Mouse (Mus musculus): Measurements from ENCODE around the gene Jsrp1. TPM values are rescaled to one million over a fixed set of nuclear protein-coding genes. Genes with fewer than 3 reads are reported as not detected.
A peak's percentile ranks its signal among the peaks of the same experiment; 100 is the strongest.
"Not testable (repeated sequence)": the region's sequence is repeated elsewhere in the genome, so short reads cannot be mapped to it uniquely, and the experiment has no call there.

Jsrp1 gene
- polyA plus RNA-seq, 1 experiment from 2014 or later = 0.70 TPM

GRCm38 (mm10) chr10:80837827-80838226, 24.5 kb upstream of the Jsrp1 start:
- ATAC-seq = no peak
- H3K27ac ChIP-seq (ENCODE audit: low read length) = no peak overlapping the region
- H3K4me2 ChIP-seq (ENCODE audit: low read depth, low read length) = no peak overlapping the region
- H3K4me3 ChIP-seq (ENCODE audit: low read length) = no peak overlapping the region
- H3K9ac ChIP-seq (ENCODE audit: low read depth, low read length) = no peak overlapping the region
- H3K36me3 ChIP-seq (ENCODE audit: control insufficient read depth, insufficient read depth, low read length) = no peaks in the 10 kb centered on the region
- WGBS = 26% methylated on average over 2 of the region's 2 CpGs
- H3K27me3 ChIP-seq (replicated peaks; ENCODE audit: control insufficient read depth, insufficient read depth, low read length) = peaks cover 47% of the 10 kb centered on the region
- no peaks in the 10 kb centered on the region for H3K4me1 ChIP-seq (ENCODE audit: control insufficient read depth, insufficient read depth, low read length)
- no peaks in the 10 kb centered on the region for H3K9me3 ChIP-seq (ENCODE audit: control insufficient read depth, low read length)

GRCm38 (mm10) chr10:80836949-80837379, 23.7 kb upstream of the Jsrp1 start:
- Histone ChIP-seq H3K4me3 (ENCODE audit: low read length) (no peak overlapping the region), H3K36me3 (ENCODE audit: control insufficient read depth, insufficient read depth, low read length) (no peaks in the 10 kb centered on the region), H3K9me3 (ENCODE audit: control insufficient read depth, low read length) (no peaks in the 10 kb centered on the region), H3K4me1 (ENCODE audit: control insufficient read depth, insufficient read depth, low read length) (no peaks in the 10 kb centered on the region), H3K9ac (ENCODE audit: low read depth, low read length) (no peak overlapping the region), H3K27me3 (replicated peaks; ENCODE audit: control insufficient read depth, insufficient read depth, low read length) (peaks cover 39% of the 10 kb centered on the region), H3K4me2 (ENCODE audit: low read depth, low read length) (no peak overlapping the region), H3K27ac (ENCODE audit: low read length) (no peak overlapping the region)
- 46% methylated on average over 7 of the region's 7 CpGs for WGBS
- ATAC-seq = no peak

GRCm38 (mm10) chr10:80835617-80836016, 22.3 kb upstream of the Jsrp1 start:
- 47% methylated on average over 30 of the region's 30 CpGs for WGBS
- H3K4me1 ChIP-seq (ENCODE audit: control insufficient read depth, insufficient read depth, low read length) = peaks cover 5% of the 10 kb centered on the region
- no peak for ATAC-seq
- H3K27me3 ChIP-seq (replicated peaks; ENCODE audit: control insufficient read depth, insufficient read depth, low read length) = peaks cover 35% of the 10 kb centered on the region
- H3K36me3 ChIP-seq (ENCODE audit: control insufficient read depth, insufficient read depth, low read length) = no peaks in the 10 kb centered on the region
- no peaks in the 10 kb centered on the region for H3K9me3 ChIP-seq (ENCODE audit: control insufficient read depth, low read length)
- no peak overlapping the region for H3K27ac ChIP-seq (ENCODE audit: low read length)
- no peak overlapping the region for H3K4me3 ChIP-seq (ENCODE audit: low read length)
- no peak overlapping the region for H3K4me2 ChIP-seq (ENCODE audit: low read depth, low read length)
- H3K9ac ChIP-seq (ENCODE audit: low read depth, low read length) = no peak overlapping the region

DNA sequence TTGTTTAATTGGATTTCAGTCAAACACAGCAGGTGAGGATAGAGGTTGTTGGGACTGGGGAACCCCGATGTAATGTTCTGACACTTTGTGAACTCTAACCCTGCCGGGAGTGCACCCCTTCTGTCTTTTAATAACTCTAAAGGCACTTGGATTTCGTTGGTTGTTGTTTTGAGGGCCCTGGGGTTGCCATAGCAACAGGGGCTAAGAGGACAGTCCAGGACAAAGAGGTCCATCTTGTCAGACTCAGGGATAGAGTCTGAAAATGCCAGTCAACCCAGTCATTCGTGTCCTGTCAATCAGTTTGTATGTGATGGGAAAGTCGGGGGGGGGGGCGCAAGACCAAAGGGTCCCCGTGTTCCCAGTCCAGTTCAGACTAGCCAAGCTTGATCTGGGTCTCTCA, 19.5 kb upstream of the Jsrp1 start:
- H3K4me2 ChIP-seq (ENCODE audit: low read depth, low read length) = no peak overlapping the region

GRCm38 (mm10) chr10:80831136-80831535, 17.8 kb upstream of the Jsrp1 start:
- H3K4me2 ChIP-seq (ENCODE audit: low read depth, low read length) = peak overlapping the region; percentile 23; the same call in 1 of the 2 replicates
- no peak overlapping the region for H3K4me3 ChIP-seq (ENCODE audit: low read length)
- H3K27ac ChIP-seq (ENCODE audit: low read length) = peak overlapping the region; percentile 27
- peak; percentile 8 for ATAC-seq
- H3K9ac ChIP-seq (ENCODE audit: low read depth, low read length) = no peak overlapping the region
- H3K36me3 ChIP-seq (ENCODE audit: control insufficient read depth, insufficient read depth, low read length) = peaks cover 4% of the 10 kb centered on the region; the same call in 1 of the 2 replicates
- H3K27me3 ChIP-seq (replicated peaks; ENCODE audit: control insufficient read depth, insufficient read depth, low read length) = peaks cover 28% of the 10 kb centered on the region
- no peaks in the 10 kb centered on the region for H3K9me3 ChIP-seq (ENCODE audit: control insufficient read depth, low read length)
- WGBS = 3% methylated on average over 9 of the region's 9 CpGs
- peaks cover 26% of the 10 kb centered on the region for H3K4me1 ChIP-seq (ENCODE audit: control insufficient read depth, insufficient read depth, low read length)

More for the DNA sequence above, 19.5 kb upstream of the Jsrp1 start:
- 77% methylated on average over 7 of the region's 7 CpGs for WGBS
- ATAC-seq = no peak
- Histone ChIP-seq H3K27me3 (replicated peaks; ENCODE audit: control insufficient read depth, insufficient read depth, low read length) (peaks cover 35% of the 10 kb centered on the region), H3K4me3 (ENCODE audit: low read length) (no peak overlapping the region), H3K36me3 (ENCODE audit: control insufficient read depth, insufficient read depth, low read length) (peaks cover 4% of the 10 kb centered on the region; the same call in 1 of the 2 replicates), H3K9me3 (ENCODE audit: control insufficient read depth, low read length) (no peaks in the 10 kb centered on the region), H3K4me1 (ENCODE audit: control insufficient read depth, insufficient read depth, low read length) (peaks cover 24% of the 10 kb centered on the region), H3K27ac (ENCODE audit: low read length) (no peak overlapping the region), H3K9ac (ENCODE audit: low read depth, low read length) (no peak overlapping the region)

- Histone ChIP-seq H3K4me3 (ENCODE audit: low read length) (no peak overlapping the region), H3K4me2 (ENCODE audit: low read depth, low read length) (no peak overlapping the region), H3K27me3 (replicated peaks; ENCODE audit: control insufficient read depth, insufficient read depth, low read length) (peaks cover 13% of the 10 kb centered on the region), H3K9me3 (ENCODE audit: control insufficient read depth, low read length) (no peaks in the 10 kb centered on the region), H3K4me1 (ENCODE audit: control insufficient read depth, insufficient read depth, low read length) (peaks cover 26% of the 10 kb centered on the region), H3K36me3 (ENCODE audit: control insufficient read depth, insufficient read depth, low read length) (peaks cover 4% of the 10 kb centered on the region; the same call in 1 of the 2 replicates), H3K27ac (ENCODE audit: low read length) (no peak overlapping the region), H3K9ac (ENCODE audit: low read depth, low read length) (no peak overlapping the region)
- 64% methylated on average over 1 of the region's 1 CpGs for WGBS
- no peak for ATAC-seq
Observed at GRCm38 (mm10) chr10:80829359-80830278, 16.3 kb upstream of the Jsrp1 start.

GRCm38 (mm10) chr10:80828587-80828986, 15.3 kb upstream of the Jsrp1 start:
- Histone ChIP-seq H3K4me1 (ENCODE audit: control insufficient read depth, insufficient read depth, low read length) (peaks cover 26% of the 10 kb centered on the region), H3K4me2 (ENCODE audit: low read depth, low read length) (peak overlapping the region; percentile 93; the same call in 1 of the 2 replicates)
- not testable (repeated sequence) for ATAC-seq; H3K36me3 ChIP-seq (ENCODE audit: control insufficient read depth, insufficient read depth, low read length); H3K27ac ChIP-seq (ENCODE audit: low read length); H3K27me3 ChIP-seq (replicated peaks; ENCODE audit: control insufficient read depth, insufficient read depth, low read length); H3K9ac ChIP-seq (ENCODE audit: low read depth, low read length); H3K9me3 ChIP-seq (ENCODE audit: control insufficient read depth, low read length); H3K4me3 ChIP-seq (ENCODE audit: low read length)
- 83% methylated on average over 9 of the region's 9 CpGs for WGBS

- 66% methylated on average over 10 of the region's 10 CpGs for WGBS
- no peak for ATAC-seq
- peaks cover 26% of the 10 kb centered on the region for H3K4me1 ChIP-seq (ENCODE audit: control insufficient read depth, insufficient read depth, low read length)
Observed at GRCm38 (mm10) chr10:80827870-80828420, 14.6 kb upstream of the Jsrp1 start.

GRCm38 (mm10) chr10:80827063-80827869, 14.0 kb upstream of the Jsrp1 start:
- WGBS = 6% methylated on average over 28 of the region's 29 CpGs
- Histone ChIP-seq H3K4me3 (ENCODE audit: low read length) (peak overlapping the region; percentile 73), H3K27me3 (replicated peaks; ENCODE audit: control insufficient read depth, insufficient read depth, low read length) (no peaks in the 10 kb centered on the region), H3K4me2 (ENCODE audit: low read depth, low read length) (peak overlapping the region; percentile 93), H3K4me1 (ENCODE audit: control insufficient read depth, insufficient read depth, low read length) (peaks cover 26% of the 10 kb centered on the region), H3K9me3 (ENCODE audit: control insufficient read depth, low read length) (no peaks in the 10 kb centered on the region), H3K27ac (ENCODE audit: low read length) (peak overlapping the region; percentile 91), H3K9ac (ENCODE audit: low read depth, low read length) (peak overlapping the region; percentile 94), H3K36me3 (ENCODE audit: control insufficient read depth, insufficient read depth, low read length) (peaks cover 4% of the 10 kb centered on the region; the same call in 1 of the 2 replicates)
- no peak for ATAC-seq

More at GRCm38 (mm10) chr10:80827870-80828420, 14.6 kb upstream of the Jsrp1 start:
- no peaks in the 10 kb centered on the region for H3K9me3 ChIP-seq (ENCODE audit: control insufficient read depth, low read length)
- no peaks in the 10 kb centered on the region for H3K27me3 ChIP-seq (replicated peaks; ENCODE audit: control insufficient read depth, insufficient read depth, low read length)
- peaks cover 4% of the 10 kb centered on the region; the same call in 1 of the 2 replicates for H3K36me3 ChIP-seq (ENCODE audit: control insufficient read depth, insufficient read depth, low read length)
- H3K4me3 ChIP-seq (ENCODE audit: low read length) = peak overlapping the region; percentile 73
- no peak overlapping the region for H3K27ac ChIP-seq (ENCODE audit: low read length)
- peak overlapping the region; percentile 93 for H3K4me2 ChIP-seq (ENCODE audit: low read depth, low read length)
- peak overlapping the region; percentile 94 for H3K9ac ChIP-seq (ENCODE audit: low read depth, low read length)

All from intestine, embryonic 16.5 days (tissue).